In genomic region chr15:13173840-13174617, GRCm38 (mm10) we compare ENCODE assay signal across 8 mouse cellular contexts. TPM values are rescaled to one million over a fixed set of nuclear protein-coding genes. Genes with fewer than 3 reads are reported as not detected.
DNase-seq lines count a peak whose midpoint lies in the region; ATAC-seq and TF ChIP-seq lines count a peak whose summit lies in the region.

No protein-coding gene starts in this region.

- no peaks in the 10 kb centered on the region for H3K27me3 ChIP-seq in CH12.LX (replicated peaks)
- H3K27me3 ChIP-seq in forebrain, embryonic 13.5 days = peaks cover 15% of the 10 kb centered on the region
- peaks cover 35% of the 10 kb centered on the region for H3K27me3 ChIP-seq in liver, embryonic 14.5 days (ENCODE audit: control insufficient read depth, insufficient read depth, low read length)

- no peak for TF ChIP-seq EP300 in CH12.LX (IDR thresholded peaks at IDR 0.05; ENCODE audit: low read length)
- TF ChIP-seq EP300 in liver, embryonic 14.5 days (IDR thresholded peaks at IDR 0.05; ENCODE audit: low read depth) = no peak

- dilution Hi-C loops in CH12.LX (cut with MboI; ENCODE audit: extremely low pct_ligation_motif_present, extremely low pct_unique_long_range_greater_than_20kb, low sequenced_read_pairs) = no loop called here

- TF ChIP-seq RAD21 in CH12.LX (IDR thresholded peaks at IDR 0.05; ENCODE audit: low read depth, low read length) = no peak

- no peak for TF ChIP-seq CTCF in gastrocnemius, adult 2 months (IDR thresholded peaks at IDR 0.05)
- TF ChIP-seq CTCF in CH12.LX (conservative IDR thresholded peaks at IDR 0.05 in 1 of 2, IDR thresholded peaks at IDR 0.05 in 1 of 2; ENCODE audit: low read depth in 2 of 2, low read length in 2 of 2) = no peak
- no peak for TF ChIP-seq CTCF in liver, embryonic 14.5 days (IDR thresholded peaks at IDR 0.05; ENCODE audit: low read depth)

- peak overlapping the region; percentile 70 for H3K4me3 ChIP-seq in gastrocnemius, adult 2 months
- no peak overlapping the region for H3K4me3 ChIP-seq in CH12.LX (replicated peaks in 1 of 3; ENCODE audit: low read depth in 2 of 3, low read length in 2 of 3, poor library complexity in 1 of 3)
- H3K4me3 ChIP-seq in forebrain, embryonic 13.5 days = peak overlapping the region; percentile 67
- H3K4me3 ChIP-seq in liver, embryonic 14.5 days (ENCODE audit: insufficient read depth in 1 of 2, low read depth in 2 of 2, low read length in 2 of 2) = no peak overlapping the region

- no peaks in the 10 kb centered on the region for H3K79me2 ChIP-seq in CH12.LX (replicated peaks; ENCODE audit: control insufficient read depth, extremely low read depth, insufficient read depth, poor library complexity, severe bottlenecking)

- TF ChIP-seq POLR2A in CH12.LX (IDR thresholded peaks at IDR 0.05; ENCODE audit: low read depth, low read length) = no peak

- ATAC-seq in forebrain, embryonic 13.5 days = peak; percentile 30
- no peak for ATAC-seq in liver, embryonic 14.5 days (ENCODE audit: insufficient read depth)

- H3K36me3 ChIP-seq in CH12.LX (replicated peaks in 1 of 2; ENCODE audit: control insufficient read depth in 1 of 2, insufficient read depth in 1 of 2, low read length in 1 of 2) = no peaks in the 10 kb centered on the region
- no peaks in the 10 kb centered on the region for H3K36me3 ChIP-seq in forebrain, embryonic 13.5 days (ENCODE audit: poor library complexity, severe bottlenecking)
- no peaks in the 10 kb centered on the region for H3K36me3 ChIP-seq in liver, embryonic 14.5 days (replicated peaks; ENCODE audit: control insufficient read depth, insufficient read depth, low read depth)

- peaks cover 8 to 16% of the 10 kb centered on the region in 2 experiments; a peak in 3 of 4 replicates for H3K4me1 ChIP-seq in CH12.LX (ENCODE audit: control insufficient read depth in 1 of 2, insufficient read depth in 2 of 2)
- H3K4me1 ChIP-seq in forebrain, embryonic 13.5 days = peaks cover 27% of the 10 kb centered on the region
- H3K4me1 ChIP-seq in liver, embryonic 14.5 days (replicated peaks; ENCODE audit: control insufficient read depth in 2 of 2, insufficient read depth in 2 of 2, low read length in 1 of 2) = no peaks in the 10 kb centered on the region

- H3K9ac ChIP-seq in CH12.LX (ENCODE audit: insufficient read depth, low read depth) = no peak overlapping the region
- H3K9ac ChIP-seq in forebrain, embryonic 13.5 days = peak overlapping the region; percentile 77
- H3K9ac ChIP-seq in liver, embryonic 14.5 days (replicated peaks) = no peak overlapping the region

- H3K27ac ChIP-seq in gastrocnemius, adult 2 months = no peak overlapping the region
- no peak overlapping the region for H3K27ac ChIP-seq in CH12.LX (ENCODE audit: insufficient read depth, low read depth)
- H3K27ac ChIP-seq in forebrain, embryonic 13.5 days = no peak overlapping the region
- no peak overlapping the region for H3K27ac ChIP-seq in liver, embryonic 14.5 days

- in situ Hi-C loops in CH12.LX (cut with MboI; ENCODE audit: low pct_ligation_motif_present, low pct_unique_long_range_greater_than_20kb, low sequenced_read_pairs) = no loop called here

- H3K9me3 ChIP-seq in CH12.LX (replicated peaks; ENCODE audit: low read length) = no peaks in the 10 kb centered on the region
- H3K9me3 ChIP-seq in forebrain, embryonic 13.5 days (replicated peaks) = no peaks in the 10 kb centered on the region
- no peaks in the 10 kb centered on the region for H3K9me3 ChIP-seq in liver, embryonic 14.5 days (ENCODE audit: control insufficient read depth, low read length)

- H3K4me2 ChIP-seq in CH12.LX (ENCODE audit: insufficient read depth, low read depth, poor library complexity, severe bottlenecking) = peak overlapping the region; percentile 2; the same call in 1 of the 2 replicates
- peak overlapping the region; percentile 79 for H3K4me2 ChIP-seq in forebrain, embryonic 13.5 days
- peak overlapping the region; percentile 43 for H3K4me2 ChIP-seq in liver, embryonic 14.5 days (ENCODE audit: low read depth)

- under 1% methylated on average over 27 of the region's 27 CpGs for WGBS in forebrain, embryonic 13.5 days
- 1% methylated on average over 27 of the region's 27 CpGs for WGBS in liver, embryonic 14.5 days (ENCODE audit: insufficient replicate concordance)

- no peak for DNase-seq in gastrocnemius, adult 2 months
- no peak for DNase-seq in gastrocnemius, postnatal 4 days (ENCODE audit: low spot score in 2 of 2)
- no peak for DNase-seq in CH12.LX (ENCODE audit: extremely low read depth)
- DNase-seq in liver, embryonic 14.5 days (ENCODE audit: low read depth in 3 of 3, low spot score in 3 of 3) = no peak
- DNase-seq in spleen, postnatal 36 days (ENCODE audit: low spot score in 2 of 2) = no peak
- DNase-seq in gastrocnemius, adult 8-10 months (ENCODE audit: low spot score in 2 of 2) = no peak
- no peak for DNase-seq in spleen, postnatal 4 days (ENCODE audit: low spot score in 2 of 2)

- intact Hi-C loops in gastrocnemius, adult 2 months (cut with DNase I) = no loop called here

TF ChIP-seq in CH12.LX, 34 proteins besides CTCF, POLR2A, EP300 and RAD21:
- TF ChIP-seq RCOR1 (conservative IDR thresholded peaks at IDR 0.05; ENCODE audit: low read depth, low read length) = no peak
- TF ChIP-seq KAT2A (IDR thresholded peaks at IDR 0.05; ENCODE audit: insufficient replicate concordance, low read length) = no peak
- no peak for TF ChIP-seq E2F4 (IDR thresholded peaks at IDR 0.05; ENCODE audit: insufficient replicate concordance, low read depth, low read length)
- TF ChIP-seq ZMIZ1 (IDR thresholded peaks at IDR 0.05; ENCODE audit: low read depth, low read length) = no peak
- no peak for TF ChIP-seq USF2 (conservative IDR thresholded peaks at IDR 0.05; ENCODE audit: low read depth, low read length)
- TF ChIP-seq CHD1 (IDR thresholded peaks at IDR 0.05; ENCODE audit: low read depth, low read length) = no peak
- no peak for TF ChIP-seq BHLHE40 (IDR thresholded peaks at IDR 0.05; ENCODE audit: low read depth, low read length)
- no peak for TF ChIP-seq JUN (IDR thresholded peaks at IDR 0.05; ENCODE audit: insufficient read depth, low read depth, low read length)
- TF ChIP-seq MAX (IDR thresholded peaks at IDR 0.05; ENCODE audit: low read length) = no peak
- no peak for TF ChIP-seq JUND (conservative IDR thresholded peaks at IDR 0.05; ENCODE audit: low read depth, low read length)
- TF ChIP-seq MAFK (IDR thresholded peaks at IDR 0.05; ENCODE audit: insufficient replicate concordance, low read length) = no peak
TF ChIP-seq in CH12.LX: peak in this region for 0.

RNA-seq across cellular contexts. Expression of gene Cdh6, which starts 0.6 kb away (rescaled TPM):
- total RNA-seq in gastrocnemius, adult 2 months (2021) = under 1 TPM; 0.15 to 0.31 TPM
- 1 to 10 TPM; 2.9 TPM for total RNA-seq in gastrocnemius, postnatal 4 days (2021)
- under 0.01 TPM in 2 replicates for total RNA-seq in CH12.LX (2012; rRNA removed)
- 0.05 TPM in 1 of 2 replicates, not detected in the other for total RNA-seq in CH12.LX (2014; rRNA removed)
- polyA plus RNA-seq in CH12.LX (2012; ENCODE audit: insufficient read length, low read depth) = 0.13 and 0.25 TPM in 2 replicates
- polyA plus RNA-seq in forebrain, embryonic 13.5 days (2015; fragmentation: Nextera tagmentation; extraction: Ambion mirVana) = 9.1 TPM in 2 replicates
- polyA plus RNA-seq in liver, embryonic 14.5 days (2012; rRNA removed) = 0.01 and 0.04 TPM in 2 replicates
- polyA plus RNA-seq in liver, embryonic 14.5 days (2014; fragmentation: Nextera tagmentation; extraction: Ambion mirVana) = 0.01 and 0.04 TPM in 2 replicates
- under 1 TPM; 0.11 to 0.29 (median 0.15) TPM for total RNA-seq in gastrocnemius, adult 8-10 months (2022)

Comparison
In these comparisons a context has a peak if more than half of its experiments do, and no peak if none do; other contexts are left out.
1. H3K4me3 ChIP-seq: peak in gastrocnemius, adult 2 months (single experiment) and forebrain, embryonic 13.5 days (single experiment); none in CH12.LX (0 of 3) and liver, embryonic 14.5 days (0 of 2).
2. H3K4me2 ChIP-seq: peak in every context shown above with its lines; median percentile 79 in forebrain, embryonic 13.5 days; 43 in liver, embryonic 14.5 days; 2 in CH12.LX.